Mouse (Mus musculus): Measurements from ENCODE around the gene Prl7a2. TPM values are rescaled to one million over a fixed set of nuclear protein-coding genes. Genes with fewer than 3 reads are reported as not detected.
A peak's percentile ranks its signal among the peaks of the same experiment; 100 is the strongest.

Gene Prl7a2
- not detected in 2 replicates for polyA plus RNA-seq (2014; fragmentation: Nextera tagmentation; extraction: Ambion mirVana)

- Histone ChIP-seq H3K4me3 (ENCODE audit: low read depth, low read length) (no peak within 1 kb of the TSS), H3K4me1 (ENCODE audit: insufficient read depth) (no peaks in the 10 kb centered on the region), H3K27ac (ENCODE audit: low read depth) (no peak within 1 kb of the TSS), H3K9me3 (ENCODE audit: low read depth, low read length) (no peaks in the 10 kb centered on the region), H3K9ac (no peak within 1 kb of the TSS), H3K4me2 (no peak within 1 kb of the TSS), H3K27me3 (ENCODE audit: insufficient read depth, low read length) (no peaks in the 10 kb centered on the region), H3K36me3 (ENCODE audit: insufficient read depth) (no peaks in the 10 kb centered on the region)
- no peak for TF ChIP-seq CTCF (IDR thresholded peaks at IDR 0.05; ENCODE audit: low read depth)
- ATAC-seq (ENCODE audit: insufficient read depth) (no peak), DNase-seq (no peak)
- WGBS, result 73% methylated on average over 4 of the region's 4 CpGs
Measured at GRCm38 (mm10) chr13:27667936-27668335, at the start of gene Prl7a2. TSS of gene Prl7a2 (minus strand) at chr13:27668036.

- no peak for TF ChIP-seq CTCF (IDR thresholded peaks at IDR 0.05; ENCODE audit: low read depth)
- no peak within 1 kb of the TSS for H3K4me3 ChIP-seq (ENCODE audit: low read depth, low read length)
- no peak within 1 kb of the TSS for H3K27ac ChIP-seq (ENCODE audit: low read depth)
- DNase-seq (no peak), ATAC-seq (ENCODE audit: insufficient read depth) (no peak)
- H3K9me3 ChIP-seq (ENCODE audit: low read depth, low read length), result no peaks in the 10 kb centered on the region
- no peaks in the 10 kb centered on the region for H3K27me3 ChIP-seq (ENCODE audit: insufficient read depth, low read length)
- H3K36me3 ChIP-seq (ENCODE audit: insufficient read depth), result no peaks in the 10 kb centered on the region
- no peak within 1 kb of the TSS for H3K4me2 ChIP-seq
- WGBS, result 62% methylated on average over 5 of the region's 5 CpGs
- H3K4me1 ChIP-seq (ENCODE audit: insufficient read depth), result no peaks in the 10 kb centered on the region
- H3K9ac ChIP-seq, result no peak within 1 kb of the TSS
Measured at GRCm38 (mm10) chr13:27716636-27717035, 48.8 kb upstream of the Prl7a2 start, which contains the start of gene Prl7d1. TSS of gene Prl7d1 (minus strand) at chr13:27716736.

GRCm38 (mm10) chr13:27706521-27706920 is 38.7 kb upstream of the Prl7a2 start:
- H3K27ac ChIP-seq (ENCODE audit: low read depth), result no peak overlapping the region
- DNase-seq (no peak), ATAC-seq (ENCODE audit: insufficient read depth) (no peak)

GRCm38 (mm10) chr13:27660747-27661146 is 7.1 kb downstream of the Prl7a2 start:
- 63% methylated on average over 2 of the region's 2 CpGs for WGBS
- DNase-seq, result peak; percentile 11

More at GRCm38 (mm10) chr13:27706521-27706920, 38.7 kb upstream of the Prl7a2 start:
- Histone ChIP-seq H3K27me3 (ENCODE audit: insufficient read depth, low read length) (no peaks in the 10 kb centered on the region), H3K36me3 (ENCODE audit: insufficient read depth) (no peaks in the 10 kb centered on the region), H3K4me1 (ENCODE audit: insufficient read depth) (no peaks in the 10 kb centered on the region), H3K9ac (no peak overlapping the region), H3K9me3 (ENCODE audit: low read depth, low read length) (no peaks in the 10 kb centered on the region), H3K4me2 (no peak overlapping the region), H3K4me3 (ENCODE audit: low read depth, low read length) (no peak overlapping the region)
- 66% methylated on average over 2 of the region's 2 CpGs for WGBS
- TF ChIP-seq CTCF (IDR thresholded peaks at IDR 0.05; ENCODE audit: low read depth), result no peak

GRCm38 (mm10) chr13:27642393-27642792 is 25.4 kb downstream of the Prl7a2 start, which contains the start of gene Prl7a1:
TSS of gene Prl7a1 (minus strand) at chr13:27642493.
- Histone ChIP-seq H3K4me3 (ENCODE audit: low read depth, low read length) (no peak within 1 kb of the TSS), H3K9me3 (ENCODE audit: low read depth, low read length) (no peaks in the 10 kb centered on the region), H3K36me3 (ENCODE audit: insufficient read depth) (no peaks in the 10 kb centered on the region), H3K9ac (no peak within 1 kb of the TSS), H3K27me3 (ENCODE audit: insufficient read depth, low read length) (no peaks in the 10 kb centered on the region), H3K4me1 (ENCODE audit: insufficient read depth) (no peaks in the 10 kb centered on the region), H3K4me2 (no peak within 1 kb of the TSS), H3K27ac (ENCODE audit: low read depth) (no peak within 1 kb of the TSS)
- 96% methylated on average over 3 of the region's 3 CpGs for WGBS
- TF ChIP-seq CTCF (IDR thresholded peaks at IDR 0.05; ENCODE audit: low read depth), result no peak
- no peak for ATAC-seq (ENCODE audit: insufficient read depth)
- DNase-seq, result no peak

More at GRCm38 (mm10) chr13:27660747-27661146, 7.1 kb downstream of the Prl7a2 start:
- TF ChIP-seq CTCF (IDR thresholded peaks at IDR 0.05; ENCODE audit: low read depth), result no peak
- no peak overlapping the region for H3K4me3 ChIP-seq (ENCODE audit: low read depth, low read length)
- no peak overlapping the region for H3K27ac ChIP-seq (ENCODE audit: low read depth)
- H3K27me3 ChIP-seq (ENCODE audit: insufficient read depth, low read length), result no peaks in the 10 kb centered on the region
- no peak overlapping the region for H3K9ac ChIP-seq
- H3K36me3 ChIP-seq (ENCODE audit: insufficient read depth), result no peaks in the 10 kb centered on the region
- no peaks in the 10 kb centered on the region for H3K9me3 ChIP-seq (ENCODE audit: low read depth, low read length)
- no peak for ATAC-seq (ENCODE audit: insufficient read depth)
- H3K4me2 ChIP-seq, result no peak overlapping the region
- no peaks in the 10 kb centered on the region for H3K4me1 ChIP-seq (ENCODE audit: insufficient read depth)

- no peak within 1 kb of the TSS for H3K9ac ChIP-seq
- no peak for TF ChIP-seq CTCF (IDR thresholded peaks at IDR 0.05; ENCODE audit: low read depth)
- no peaks in the 10 kb centered on the region for H3K27me3 ChIP-seq (ENCODE audit: insufficient read depth, low read length)
- DNase-seq (no peak), ATAC-seq (ENCODE audit: insufficient read depth) (no peak)
- no peaks in the 10 kb centered on the region for H3K9me3 ChIP-seq (ENCODE audit: low read depth, low read length)
- H3K36me3 ChIP-seq (ENCODE audit: insufficient read depth), result no peaks in the 10 kb centered on the region
- no peak within 1 kb of the TSS for H3K27ac ChIP-seq (ENCODE audit: low read depth)
- H3K4me1 ChIP-seq (ENCODE audit: insufficient read depth), result no peaks in the 10 kb centered on the region
- H3K4me2 ChIP-seq, result no peak within 1 kb of the TSS
- 54% methylated on average over 4 of the region's 4 CpGs for WGBS
- H3K4me3 ChIP-seq (ENCODE audit: low read depth, low read length), result no peak within 1 kb of the TSS
Measured at GRCm38 (mm10) chr13:27610482-27610881, 57.4 kb downstream of the Prl7a2 start, which contains the start of gene Prl7b1. TSS of gene Prl7b1 (minus strand) at chr13:27610582.

Other genes starting within 250 kb of the Prl7a2 start
- not detected in 2 replicates for gene Prl8a6, start 229.3 kb downstream of the Prl7a2 start, polyA plus RNA-seq (2014; fragmentation: Nextera tagmentation; extraction: Ambion mirVana)
- not detected in 2 replicates for gene Prl8a8, start 154.8 kb downstream of the Prl7a2 start, polyA plus RNA-seq (2014; fragmentation: Nextera tagmentation; extraction: Ambion mirVana)
- gene Prl8a9, start 103.4 kb downstream of the Prl7a2 start, polyA plus RNA-seq (2014; fragmentation: Nextera tagmentation; extraction: Ambion mirVana), result not detected in 2 replicates
- gene Prl8a1, start 85.9 kb downstream of the Prl7a2 start, polyA plus RNA-seq (2014; fragmentation: Nextera tagmentation; extraction: Ambion mirVana), result not detected in 2 replicates
- not detected in 2 replicates for gene Prl7b1, start 57.5 kb downstream of the Prl7a2 start, polyA plus RNA-seq (2014; fragmentation: Nextera tagmentation; extraction: Ambion mirVana)
- not detected in 2 replicates for gene Prl7a1, start 25.5 kb downstream of the Prl7a2 start, polyA plus RNA-seq (2014; fragmentation: Nextera tagmentation; extraction: Ambion mirVana)
- not detected in 2 replicates for gene Prl7d1, start 48.7 kb upstream of the Prl7a2 start, polyA plus RNA-seq (2014; fragmentation: Nextera tagmentation; extraction: Ambion mirVana)
- gene Prl7c1, start 112.8 kb upstream of the Prl7a2 start, polyA plus RNA-seq (2014; fragmentation: Nextera tagmentation; extraction: Ambion mirVana), result not detected in 2 replicates
- gene Prl2a1, start 133.6 kb upstream of the Prl7a2 start, polyA plus RNA-seq (2014; fragmentation: Nextera tagmentation; extraction: Ambion mirVana), result not detected in 2 replicates
- gene Prl2c1, start 181.3 kb upstream of the Prl7a2 start, polyA plus RNA-seq (2014; fragmentation: Nextera tagmentation; extraction: Ambion mirVana), result not detected in 2 replicates